Mouse (Mus musculus): ENCODE results near the gene Fbxo7.
A peak's percentile ranks its signal among the peaks of the same experiment; 100 is the strongest.
"Not testable (repeated sequence)": the region's sequence is repeated elsewhere in the genome, so short reads cannot be mapped to it uniquely, and the experiment has no call there.

The Fbxo7 gene

GRCm38 (mm10) chr10:86021749-86022473 is at the start of gene Fbxo7:
Gene Fbxo7, plus strand, starts transcription at chr10:86021972.
- peak; percentile 82 to 85 for DNase-seq (ENCODE audit: low spot score in 2 of 2)

- no peak for DNase-seq (ENCODE audit: low spot score in 2 of 2)
Measured at GRCm38 (mm10) chr10:85972915-85973314, 48.9 kb upstream of the Fbxo7 start.

- DNase-seq (ENCODE audit: low spot score in 2 of 2): no peak
Measured at GRCm38 (mm10) chr10:85989412-85990115, 32.2 kb upstream of the Fbxo7 start.

GRCm38 (mm10) chr10:85992412-85992811 is 29.4 kb upstream of the Fbxo7 start:
- DNase-seq (ENCODE audit: low spot score in 2 of 2): no peak

- no peak for DNase-seq (ENCODE audit: low spot score in 2 of 2)
Measured at GRCm38 (mm10) chr10:85993836-85994235, 27.9 kb upstream of the Fbxo7 start.

GRCm38 (mm10) chr10:85994543-85995104 is 27.1 kb upstream of the Fbxo7 start:
- DNase-seq (ENCODE audit: low spot score in 2 of 2): peak; percentile 27 to 40

GRCm38 (mm10) chr10:86000447-86000846 is 21.3 kb upstream of the Fbxo7 start:
- no peak for DNase-seq (ENCODE audit: low spot score in 2 of 2)

- DNase-seq (ENCODE audit: low spot score in 2 of 2): no peak
Measured at GRCm38 (mm10) chr10:86006455-86006854, 15.3 kb upstream of the Fbxo7 start.

- DNase-seq (ENCODE audit: low spot score in 2 of 2): no peak
Measured at GRCm38 (mm10) chr10:86009688-86010087, 12.1 kb upstream of the Fbxo7 start.

GRCm38 (mm10) chr10:86010636-86011035 is 11.1 kb upstream of the Fbxo7 start:
- no peak for DNase-seq (ENCODE audit: low spot score in 2 of 2)

GRCm38 (mm10) chr10:86011172-86011571 is 10.6 kb upstream of the Fbxo7 start:
- no peak for DNase-seq (ENCODE audit: low spot score in 2 of 2)

GRCm38 (mm10) chr10:86011781-86012180 is 10.0 kb upstream of the Fbxo7 start, which contains the start of gene Bpifc:
Gene Bpifc, minus strand, starts transcription at chr10:86011895.
- DNase-seq (ENCODE audit: low spot score in 2 of 2): no peak

- no peak for DNase-seq (ENCODE audit: low spot score in 2 of 2)
Measured at GRCm38 (mm10) chr10:86017781-86018180, 4.0 kb upstream of the Fbxo7 start.

- DNase-seq (ENCODE audit: low spot score in 2 of 2): no peak
Measured at GRCm38 (mm10) chr10:86018813-86019212, 3.0 kb upstream of the Fbxo7 start.

GRCm38 (mm10) chr10:86021408-86021748 is 394 bp upstream of the Fbxo7 start:
- DNase-seq (ENCODE audit: low spot score in 2 of 2): no peak

- DNase-seq (ENCODE audit: low spot score in 2 of 2): no peak
Measured at GRCm38 (mm10) chr10:86022474-86022816, 673 bp downstream of the Fbxo7 start.

GRCm38 (mm10) chr10:86023149-86023548 is 1.4 kb downstream of the Fbxo7 start:
- DNase-seq (ENCODE audit: low spot score in 2 of 2): no peak

GRCm38 (mm10) chr10:86025906-86026305 is 4.1 kb downstream of the Fbxo7 start:
- DNase-seq (ENCODE audit: low spot score in 2 of 2): no peak

- no peak for DNase-seq (ENCODE audit: low spot score in 2 of 2)
Measured at GRCm38 (mm10) chr10:86026354-86026753, 4.6 kb downstream of the Fbxo7 start.

GRCm38 (mm10) chr10:86026807-86027206 is 5.0 kb downstream of the Fbxo7 start:
- not testable (repeated sequence) for DNase-seq (ENCODE audit: low spot score in 2 of 2)

GRCm38 (mm10) chr10:86030743-86031142 is 9.0 kb downstream of the Fbxo7 start:
- no peak for DNase-seq (ENCODE audit: low spot score in 2 of 2)

GRCm38 (mm10) chr10:86032517-86032916 is 10.7 kb downstream of the Fbxo7 start:
- no peak for DNase-seq (ENCODE audit: low spot score in 2 of 2)

Measured in urinary bladder, adult 18-20 months (tissue).